In genomic region chr2:25127206-25127605, GRCm38 (mm10) we compare ENCODE assay signal across 8 mouse cellular contexts. TPM values are rescaled to one million over a fixed set of nuclear protein-coding genes. Genes with fewer than 3 reads are reported as not detected.
DNase-seq lines count a peak whose midpoint lies in the region; ATAC-seq and TF ChIP-seq lines count a peak whose summit lies in the region.
"Had no signal": no experiment of that assay in that cellular context is flagged by ENCODE, and none has a peak within 500 bp of the region (broad histone marks: within the 10 kb centered on the region; RNA-seq: fewer than 3 reads in every experiment).

No protein-coding gene starts in this region.

- H3K4me3 ChIP-seq in forebrain, postnatal 0 days (ENCODE audit: low read depth, low read length), result no peak overlapping the region
- no peak overlapping the region for H3K4me3 ChIP-seq in hindbrain, embryonic 14.5 days (replicated peaks; ENCODE audit: low read length)
- H3K4me3 ChIP-seq in midbrain, postnatal 0 days (ENCODE audit: low read depth, low read length), result no peak overlapping the region
- H3K4me3 ChIP-seq: megakaryocyte, embryonic 14.5 days had no signal

- ATAC-seq in forebrain, postnatal 0 days, result no peak
- no peak for ATAC-seq in hindbrain, embryonic 14.5 days (ENCODE audit: low FRiP score)
- ATAC-seq in midbrain, postnatal 0 days (ENCODE audit: low FRiP score), result no peak

- TF ChIP-seq CTCF in forebrain, postnatal 0 days (IDR thresholded peaks at IDR 0.05; ENCODE audit: low read depth), result peak; percentile 64
- peak; percentile 65 for TF ChIP-seq CTCF in midbrain, postnatal 0 days (IDR thresholded peaks at IDR 0.05)

- no peaks in the 10 kb centered on the region for H3K27me3 ChIP-seq in forebrain, postnatal 0 days (ENCODE audit: insufficient read depth, low read length)
- no peaks in the 10 kb centered on the region for H3K27me3 ChIP-seq in hindbrain, embryonic 14.5 days (ENCODE audit: control insufficient read depth, insufficient read depth, low read length)
- H3K27me3 ChIP-seq in midbrain, postnatal 0 days (ENCODE audit: insufficient read depth, low read length), result no peaks in the 10 kb centered on the region
- H3K27me3 ChIP-seq: megakaryocyte, embryonic 14.5 days had no signal

- no peak overlapping the region for H3K4me2 ChIP-seq in forebrain, postnatal 0 days (ENCODE audit: low read depth)
- no peak overlapping the region for H3K4me2 ChIP-seq in hindbrain, embryonic 14.5 days (replicated peaks)
- H3K4me2 ChIP-seq in midbrain, postnatal 0 days (ENCODE audit: low read depth, low read length, poor library complexity, severe bottlenecking), result no peak overlapping the region

- H3K9ac ChIP-seq in forebrain, postnatal 0 days, result no peak overlapping the region
- no peak overlapping the region for H3K9ac ChIP-seq in hindbrain, embryonic 14.5 days
- H3K9ac ChIP-seq in midbrain, postnatal 0 days (replicated peaks; ENCODE audit: low read length, poor library complexity, severe bottlenecking), result no peak overlapping the region

- no peak overlapping the region for H3K27ac ChIP-seq in forebrain, postnatal 0 days (ENCODE audit: low read depth, low read length)
- peak overlapping the region; percentile 71 for H3K27ac ChIP-seq in hindbrain, embryonic 14.5 days
- H3K27ac ChIP-seq in midbrain, postnatal 0 days (ENCODE audit: low read depth, low read length), result no peak overlapping the region

- 28% methylated on average over 5 of the region's 5 CpGs for WGBS in forebrain, postnatal 0 days
- WGBS in hindbrain, embryonic 14.5 days, result 31% methylated on average over 5 of the region's 5 CpGs
- WGBS in midbrain, postnatal 0 days, result 47% methylated on average over 5 of the region's 5 CpGs

- H3K36me3 ChIP-seq in forebrain, postnatal 0 days (ENCODE audit: insufficient read depth), result no peaks in the 10 kb centered on the region
- no peaks in the 10 kb centered on the region for H3K36me3 ChIP-seq in hindbrain, embryonic 14.5 days (replicated peaks; ENCODE audit: control insufficient read depth, insufficient read depth)
- no peaks in the 10 kb centered on the region for H3K36me3 ChIP-seq in midbrain, postnatal 0 days (ENCODE audit: insufficient read depth, low read length)

- H3K9me3 ChIP-seq in forebrain, postnatal 0 days (ENCODE audit: low read length), result no peaks in the 10 kb centered on the region
- no peaks in the 10 kb centered on the region for H3K9me3 ChIP-seq in hindbrain, embryonic 14.5 days (ENCODE audit: control insufficient read depth, low read length)
- H3K9me3 ChIP-seq in midbrain, postnatal 0 days (ENCODE audit: low read length), result no peaks in the 10 kb centered on the region
- H3K9me3 ChIP-seq: megakaryocyte, embryonic 14.5 days had no signal

- H3K4me1 ChIP-seq in forebrain, postnatal 0 days (ENCODE audit: insufficient read depth), result no peaks in the 10 kb centered on the region
- peaks cover 30% of the 10 kb centered on the region for H3K4me1 ChIP-seq in hindbrain, embryonic 14.5 days (replicated peaks; ENCODE audit: control insufficient read depth, insufficient read depth, low read length)
- 0 out of 2 replicates have a peak, but pooled peaks cover 4% of the 10 kb centered on the region for H3K4me1 ChIP-seq in midbrain, postnatal 0 days (ENCODE audit: insufficient read depth, low read length)

- DNase-seq in T-cell, adult 2 months (ENCODE audit: low spot score), result peak; percentile 72
- DNase-seq in cerebellum, adult 8-10 months, result peak; percentile 19
- DNase-seq in forebrain, postnatal 0 days, result no peak
- peak; percentile 45 for DNase-seq in hindbrain, embryonic 14.5 days (ENCODE audit: low spot score)
- DNase-seq in liver, result peak; percentile 83
- DNase-seq in midbrain, postnatal 0 days (ENCODE audit: low spot score), result no peak
- peak; percentile 77 for DNase-seq in testis, postnatal 10 days (ENCODE audit: low spot score)

RNA-seq across cellular contexts. Expression of gene Noxa1, which starts 32.3 kb away (rescaled TPM):
- total RNA-seq in forebrain, postnatal 0 days (2014; rRNA removed), result not detected in 2 replicates
- not detected in 2 replicates for polyA plus RNA-seq in forebrain, postnatal 0 days (2015; fragmentation: Nextera tagmentation; extraction: Ambion mirVana)
- polyA plus RNA-seq in hindbrain, embryonic 14.5 days (2014; fragmentation: Nextera tagmentation; extraction: Ambion mirVana), result not detected in 2 replicates
- not detected in 2 replicates for total RNA-seq in midbrain, postnatal 0 days (2014; rRNA removed)
- not detected in 2 replicates for polyA plus RNA-seq in midbrain, postnatal 0 days (2015; fragmentation: Nextera tagmentation; extraction: Ambion mirVana)

RNA-seq across cellular contexts. Expression of gene Entpd8, which starts 47.1 kb away (rescaled TPM):
- total RNA-seq in forebrain, postnatal 0 days (2014; rRNA removed), result not detected in 2 replicates
- not detected in 2 replicates for polyA plus RNA-seq in forebrain, postnatal 0 days (2015; fragmentation: Nextera tagmentation; extraction: Ambion mirVana)
- polyA plus RNA-seq in hindbrain, embryonic 14.5 days (2014; fragmentation: Nextera tagmentation; extraction: Ambion mirVana), result 0.21 TPM in 1 of 2 replicates, not detected in the other
- not detected in 2 replicates for total RNA-seq in midbrain, postnatal 0 days (2014; rRNA removed)
- not detected in 2 replicates for polyA plus RNA-seq in midbrain, postnatal 0 days (2015; fragmentation: Nextera tagmentation; extraction: Ambion mirVana)

RNA-seq across cellular contexts. Expression of gene Nrarp, which starts 53.4 kb away (rescaled TPM):
- 38.2 and 40.0 TPM in 2 replicates for total RNA-seq in forebrain, postnatal 0 days (2014; rRNA removed)
- 17.0 and 17.8 TPM in 2 replicates for polyA plus RNA-seq in forebrain, postnatal 0 days (2015; fragmentation: Nextera tagmentation; extraction: Ambion mirVana)
- polyA plus RNA-seq in hindbrain, embryonic 14.5 days (2014; fragmentation: Nextera tagmentation; extraction: Ambion mirVana), result 15.6 and 19.9 TPM in 2 replicates
- 49.2 and 49.9 TPM in 2 replicates for total RNA-seq in midbrain, postnatal 0 days (2014; rRNA removed)
- polyA plus RNA-seq in midbrain, postnatal 0 days (2015; fragmentation: Nextera tagmentation; extraction: Ambion mirVana), result 16.1 and 16.5 TPM in 2 replicates

Comparison
In these comparisons a context has a peak if more than half of its experiments do, and no peak if none do; other contexts are left out.
1. DNase-seq: peak in T-cell, adult 2 months (single experiment), cerebellum, adult 8-10 months (single experiment), hindbrain, embryonic 14.5 days (single experiment), liver (single experiment) and testis, postnatal 10 days (single experiment); none in forebrain, postnatal 0 days (single experiment) and midbrain, postnatal 0 days (single experiment).